14 mouse cellular contexts compared by ENCODE assay signal in genomic region chr7:67710216-67710615, GRCm38 (mm10). TPM values are rescaled to one million over a fixed set of nuclear protein-coding genes. Genes with fewer than 3 reads are reported as not detected.
DNase-seq lines count a peak whose midpoint lies in the region; ATAC-seq and TF ChIP-seq lines count a peak whose summit lies in the region.
"Had no signal": no experiment of that assay in that cellular context is flagged by ENCODE, and none has a peak within 500 bp of the region (broad histone marks: within the 10 kb centered on the region; RNA-seq: fewer than 3 reads in every experiment).

No protein-coding gene starts in this region.

- no peak overlapping the region for H3K4me3 ChIP-seq in gastrocnemius, adult 2 months
- H3K4me3 ChIP-seq in liver, embryonic 16.5 days (ENCODE audit: low read depth, low read length), result no peak overlapping the region
- H3K4me3 ChIP-seq: hindbrain, embryonic 15.5 days; megakaryocyte, embryonic 14.5 days had no signal

- H3K4me1 ChIP-seq in liver, embryonic 16.5 days (ENCODE audit: control insufficient read depth, low read depth, low read length), result peaks cover 4% of the 10 kb centered on the region

- H3K9ac ChIP-seq in liver, embryonic 16.5 days (ENCODE audit: low read depth, low read length), result no peak overlapping the region
- H3K9ac ChIP-seq: hindbrain, embryonic 15.5 days had no signal

- peak overlapping the region; percentile 48; the same call in 1 of the 2 replicates for H3K27ac ChIP-seq in gastrocnemius, adult 2 months
- no peak overlapping the region for H3K27ac ChIP-seq in liver, embryonic 16.5 days (ENCODE audit: low read length)
- H3K27ac ChIP-seq: hindbrain, embryonic 15.5 days had no signal

- H3K9me3 ChIP-seq in liver, embryonic 16.5 days (replicated peaks; ENCODE audit: control insufficient read depth, low read length), result no peaks in the 10 kb centered on the region
- H3K9me3 ChIP-seq: megakaryocyte, embryonic 14.5 days had no signal

- intact Hi-C loops in gastrocnemius, adult 2 months (cut with DNase I), result no loop called here

- H3K36me3 ChIP-seq in liver, embryonic 16.5 days (ENCODE audit: control insufficient read depth, insufficient read depth), result no peaks in the 10 kb centered on the region; the same call in 1 of the 2 replicates

- TF ChIP-seq CTCF in gastrocnemius, adult 2 months (IDR thresholded peaks at IDR 0.05), result no peak

- H3K27me3 ChIP-seq in liver, embryonic 16.5 days (ENCODE audit: control insufficient read depth, insufficient read depth, low read depth, low read length), result no peaks in the 10 kb centered on the region
- H3K27me3 ChIP-seq: hindbrain, embryonic 15.5 days; megakaryocyte, embryonic 14.5 days had no signal

- H3K4me2 ChIP-seq in liver, embryonic 16.5 days (ENCODE audit: low read depth, low read length), result peak overlapping the region; percentile 1; the same call in 1 of the 2 replicates
- H3K4me2 ChIP-seq: hindbrain, embryonic 15.5 days had no signal

- ATAC-seq in liver, embryonic 16.5 days (ENCODE audit: low read depth), result peak; percentile 79
- ATAC-seq in megakaryocyte progenitor cell, adult 5-6 weeks (replicated peaks; ENCODE audit: poor library complexity), result peak; percentile 57

- WGBS in liver, embryonic 16.5 days (ENCODE audit: insufficient replicate concordance), result 21% methylated on average over 7 of the region's 7 CpGs

- no peak for DNase-seq in gastrocnemius, adult 2 months
- no peak for DNase-seq in gastrocnemius, adult 8-10 months (ENCODE audit: low spot score in 2 of 2)
- peak; percentile 15 for DNase-seq in c-Kit-positive CD71-positive TER-119-negative erythroid progenitor cells, embryonic 14.5 days (ENCODE audit: low read depth)
- DNase-seq in layer of hippocampus, postnatal 10 days (ENCODE audit: low spot score in 2 of 2), result no peak
- no peak for DNase-seq in layer of hippocampus, adult 8-10 months (ENCODE audit: low spot score in 2 of 2)
- DNase-seq in urinary bladder, postnatal 4 days (ENCODE audit: low spot score in 2 of 2), result no peak
- DNase-seq: adrenal gland, postnatal 10 days; layer of hippocampus, adult 9-11 months; right cerebral cortex, postnatal 25 days; thymus, postnatal 4 days had no signal

RNA-seq across cellular contexts. Expression of gene Synm, which starts 49.3 kb away (rescaled TPM):
- total RNA-seq in gastrocnemius, adult 2 months (2021), result 100 to 1,000 TPM; 235 to 336 TPM
- total RNA-seq in gastrocnemius, adult 8-10 months (2022), result 100 to 1,000 TPM; 268 to 577 (median 411) TPM
- polyA plus RNA-seq in liver, embryonic 16.5 days (2015; fragmentation: Nextera tagmentation; extraction: Ambion mirVana), result 0.05 and 0.28 TPM in 2 replicates
- not detected in 2 replicates for total RNA-seq in megakaryocyte progenitor cell, adult 5-6 weeks (2015)
- total RNA-seq in megakaryocyte progenitor cell, adult 5-6 weeks (2017), result not detected in 2 replicates
- 10 to 100 TPM; 26.8 to 29.4 TPM for total RNA-seq in layer of hippocampus, postnatal 10 days (2021)
- total RNA-seq in layer of hippocampus, adult 8-10 months (2022), result 10 to 100 TPM; 19.7 to 21.7 (median 20.6) TPM

Comparison
In these comparisons a context has a peak if more than half of its experiments do, and no peak if none do; other contexts are left out.
1. RNA of gene Synm, which starts 49.3 kb away (total RNA-seq): 268 to 577 TPM in gastrocnemius, adult 8-10 months, 235 to 336 TPM in gastrocnemius, adult 2 months, 26.8 to 29.4 TPM in layer of hippocampus, postnatal 10 days and 19.7 to 21.7 TPM in layer of hippocampus, adult 8-10 months; not detected in megakaryocyte progenitor cell, adult 5-6 weeks; every median in the first group is over 10 times any median in the second.